Mouse (Mus musculus) neural tube, embryonic 12.5 days (tissue): Measurements from ENCODE around the gene Nlrp6. TPM values are rescaled to one million over a fixed set of nuclear protein-coding genes. Genes with fewer than 3 reads are reported as not detected.
"Not testable (repeated sequence)": the region's sequence is repeated elsewhere in the genome, so short reads cannot be mapped to it uniquely, and the experiment has no call there.

Experiments used
- ATAC-seq: fragments of 200-750 bp; cut with Nextera tagmentation; 2 replicates; pipeline ENCODE4 v1.8.0; 2017; ENCODE audit warnings: low read depth, mild to moderate bottlenecking, moderate TSS enrichment, moderate library complexity; ENCODE audit not compliant: low FRiP score
- H3K27ac ChIP-seq: fragments of 300-500 bp; sonication (generic); 2 replicates; pipeline ENCODE4 v1.5.1; 2016
- H3K27me3 ChIP-seq: fragments of 300-500 bp; sonication (generic); replicated peaks from 2 replicates; pipeline ENCODE4 v1.6.1; 2016; ENCODE audit warnings: mild to moderate bottlenecking
- H3K36me3 ChIP-seq: fragments of 300-500 bp; sonication (generic); 2 replicates; pipeline ENCODE4 v1.6.1; 2016; ENCODE audit warnings: mild to moderate bottlenecking
- H3K4me1 ChIP-seq: fragments of 300-500 bp; sonication (generic); 2 replicates; pipeline ENCODE4 v1.6.1; 2016
- H3K4me2 ChIP-seq: fragments of 300-500 bp; sonication (generic); replicated peaks from 2 replicates; pipeline ENCODE4 v1.6.1; 2016; ENCODE audit warnings: mild to moderate bottlenecking
- H3K4me3 ChIP-seq: fragments of 300-500 bp; sonication (generic); 2 replicates; pipeline ENCODE4 v1.5.1; 2016
- H3K9ac ChIP-seq: fragments of 300-500 bp; sonication (generic); 2 replicates; pipeline ENCODE4 v1.6.1; 2016; ENCODE audit warnings: mild to moderate bottlenecking
- H3K9me3 ChIP-seq: fragments of 300-500 bp; sonication (generic); 2 replicates; pipeline ENCODE4 v1.6.1; 2016; ENCODE audit warnings: mild to moderate bottlenecking
- WGBS: fragments of 180-500 bp; shearing (Covaris S2); methylation state at CpG from one replicate; pipeline ENCODE4 v1.1.7; 2016; 5-methylcytosine and 5-hydroxymethylcytosine counted together
- polyA plus RNA-seq: library from polyadenylated mRNA; unstranded; fragments of >200 nt; fragmentation: Nextera tagmentation; extraction: Ambion mirVana; gene quantifications from 2 replicates; pipeline ENCODE4 v1.2.1, GENCODE M21; 2016

Gene Nlrp6
- polyA plus RNA-seq, 1 experiment from 2014 or later: 0.08 TPM

DNA sequence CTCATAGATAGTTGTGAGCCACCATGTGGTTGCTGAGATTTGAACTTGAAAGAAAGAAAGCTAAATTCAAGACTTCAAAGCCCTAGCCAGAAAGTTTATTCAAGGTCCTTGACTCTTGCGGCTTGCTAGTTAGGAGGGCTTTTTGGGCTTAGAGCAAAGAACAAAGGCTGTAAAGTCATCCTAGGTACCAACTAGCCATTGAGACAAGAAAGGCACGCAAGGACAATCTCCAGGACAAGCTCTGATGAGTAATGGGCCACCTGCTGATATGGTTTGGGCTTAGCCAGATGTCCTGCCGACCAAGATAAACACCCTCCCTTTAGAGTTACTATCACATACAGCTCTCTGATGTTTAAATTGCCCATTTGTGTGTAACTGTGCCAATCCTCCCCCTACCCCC lies 48.0 kb downstream of the Nlrp6 start:
- H3K36me3 ChIP-seq, H3K4me2 ChIP-seq, H3K9ac ChIP-seq, H3K27ac ChIP-seq, H3K27me3 ChIP-seq, H3K4me3 ChIP-seq, H3K4me1 ChIP-seq, ATAC-seq, H3K9me3 ChIP-seq: not testable (repeated sequence)
- WGBS: 15% methylated on average over 3 of the region's 3 CpGs

DNA sequence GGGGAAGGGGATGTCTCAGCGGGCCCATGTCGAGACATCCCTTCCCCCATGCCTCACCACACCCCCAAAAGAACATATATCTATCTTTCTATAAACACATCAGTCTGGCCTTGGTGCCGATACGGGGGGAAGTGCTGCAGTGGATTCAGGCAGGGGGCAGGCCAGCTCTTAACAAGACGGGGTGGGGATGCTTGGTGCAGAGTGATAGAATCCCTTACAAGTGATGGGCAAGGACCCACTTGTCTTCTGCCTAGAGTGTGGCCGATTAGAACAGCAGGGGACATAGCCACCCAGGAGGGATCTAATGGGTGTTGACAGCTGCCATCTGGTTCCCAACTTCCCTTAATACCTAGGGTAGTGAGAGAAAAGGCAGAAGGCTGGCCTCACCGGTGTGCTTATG lies 50.2 kb downstream of the Nlrp6 start:
- WGBS: 44% methylated on average over 7 of the region's 7 CpGs
- H3K27me3 ChIP-seq: peaks cover 3% of the 10 kb centered on the region; the same call in 1 of the 2 replicates
- ATAC-seq: no peak
- no peaks in the 10 kb centered on the region for H3K36me3 ChIP-seq
- H3K4me1 ChIP-seq: peaks cover 15% of the 10 kb centered on the region
- H3K4me3 ChIP-seq: no peak overlapping the region
- H3K9me3 ChIP-seq: no peaks in the 10 kb centered on the region
- H3K27ac ChIP-seq: no peak overlapping the region
- no peak overlapping the region for H3K4me2 ChIP-seq
- H3K9ac ChIP-seq: no peak overlapping the region

DNA sequence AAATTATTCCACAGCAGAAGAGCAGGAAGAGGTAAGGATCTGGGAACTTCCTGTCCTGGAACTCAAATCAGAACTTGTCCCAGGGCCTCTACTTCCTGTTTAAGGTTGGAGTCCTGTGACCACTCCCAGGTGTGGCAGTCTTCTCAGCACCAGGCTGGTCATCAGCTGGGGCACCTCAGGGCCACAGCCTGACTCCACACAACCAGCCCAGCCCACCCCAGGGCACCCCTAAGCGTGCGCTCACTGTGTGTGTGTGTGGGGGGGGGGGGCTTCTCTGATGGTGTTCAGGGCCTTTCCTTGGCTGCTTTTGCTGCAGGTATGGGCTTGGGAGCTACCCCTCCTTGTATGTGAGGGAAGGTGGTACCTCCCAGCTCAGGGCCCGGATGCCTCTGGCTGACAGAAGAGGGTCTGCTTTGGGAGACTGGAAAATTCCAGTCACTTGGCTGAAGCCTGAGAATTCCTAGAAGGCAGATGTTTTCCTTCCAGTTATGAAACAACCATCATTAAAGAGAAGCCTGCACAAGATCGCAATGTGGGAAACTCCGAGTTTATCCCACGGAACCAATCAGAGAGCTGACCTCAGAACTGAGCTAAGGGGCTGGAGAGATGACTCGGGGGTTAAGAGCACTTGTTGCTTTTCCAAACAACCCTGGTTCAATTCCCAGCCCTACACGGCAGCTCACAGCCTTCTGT lies 50.9 kb downstream of the Nlrp6 start:
- ATAC-seq: no peak
- Histone ChIP-seq H3K36me3 (no peaks in the 10 kb centered on the region), H3K27me3 (peaks cover 3% of the 10 kb centered on the region; the same call in 1 of the 2 replicates), H3K4me1 (peaks cover 15% of the 10 kb centered on the region), H3K9me3 (no peaks in the 10 kb centered on the region), H3K27ac (no peak overlapping the region), H3K9ac (no peak overlapping the region), H3K4me3 (no peak overlapping the region), H3K4me2 (no peak overlapping the region)
- 90% methylated on average over 8 of the region's 8 CpGs for WGBS

DNA sequence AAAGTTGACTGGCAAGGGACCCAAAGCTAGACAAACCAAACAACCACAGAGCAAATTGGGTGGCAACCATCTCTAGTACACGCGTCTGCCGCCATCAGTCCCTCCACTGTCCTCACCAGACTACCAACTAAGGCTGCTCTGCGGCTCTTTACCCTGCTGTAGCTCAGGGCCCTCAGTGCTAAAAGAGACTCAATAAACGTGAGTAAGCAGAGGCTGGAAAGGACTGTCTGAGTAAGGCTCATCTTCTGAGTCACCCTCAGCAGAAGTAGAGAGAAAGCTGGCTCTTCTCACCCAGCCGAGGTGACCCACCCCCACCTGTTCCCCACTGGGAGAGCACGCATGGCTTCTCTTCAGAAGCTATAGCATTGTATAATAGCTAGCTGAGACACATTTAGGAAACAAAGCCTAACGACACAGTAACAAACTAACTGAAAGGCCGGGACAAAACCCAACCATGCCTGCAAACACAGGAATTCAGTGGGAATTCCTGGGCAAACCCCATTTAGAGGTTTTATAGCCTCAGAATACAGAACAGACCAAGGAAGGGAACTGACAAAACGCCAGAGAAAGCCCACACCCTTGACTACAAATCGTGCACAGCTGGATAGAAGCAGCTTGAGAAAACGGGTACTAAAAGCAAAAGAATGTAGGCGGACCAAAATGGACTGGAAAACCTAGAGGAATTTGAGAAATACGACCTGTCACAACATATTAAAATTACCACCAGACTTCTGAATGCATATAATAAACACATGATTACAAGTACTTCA lies 52.9 kb downstream of the Nlrp6 start:
- no peaks in the 10 kb centered on the region for H3K36me3 ChIP-seq
- WGBS: 9% methylated on average over 14 of the region's 14 CpGs
- H3K9me3 ChIP-seq: no peaks in the 10 kb centered on the region
- peaks cover 15% of the 10 kb centered on the region for H3K4me1 ChIP-seq
- peaks cover 3% of the 10 kb centered on the region; the same call in 1 of the 2 replicates for H3K27me3 ChIP-seq
- no peak for ATAC-seq
- H3K4me3 ChIP-seq: no peak overlapping the region
- H3K27ac ChIP-seq: no peak overlapping the region
- H3K9ac ChIP-seq: no peak overlapping the region
- H3K4me2 ChIP-seq: no peak overlapping the region

DNA sequence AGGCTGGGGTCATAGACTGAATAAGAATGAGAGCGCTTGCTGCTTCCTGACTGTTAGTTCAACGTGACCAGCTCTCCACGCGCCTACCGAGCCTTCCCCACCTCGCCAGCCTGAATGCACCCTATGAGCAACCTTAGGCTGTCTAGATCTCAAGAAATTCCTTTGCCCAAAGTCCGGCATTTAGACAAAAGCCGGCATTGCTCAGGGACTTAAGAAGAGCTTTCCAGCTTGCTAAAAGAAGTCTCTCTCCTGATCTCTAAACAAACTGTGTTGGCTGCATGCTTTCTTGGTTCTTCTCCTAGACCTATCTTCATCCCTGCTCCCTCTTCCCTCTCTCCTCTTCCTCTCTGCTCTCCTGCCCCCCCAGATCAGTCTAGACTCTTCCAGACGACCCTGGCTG lies 54.2 kb downstream of the Nlrp6 start:
- Histone ChIP-seq H3K9ac (no peak overlapping the region), H3K4me2 (no peak overlapping the region), H3K4me3 (no peak overlapping the region), H3K36me3 (no peaks in the 10 kb centered on the region), H3K4me1 (peaks cover 15% of the 10 kb centered on the region; the same call in 1 of the 2 replicates), H3K27ac (no peak overlapping the region), H3K9me3 (no peaks in the 10 kb centered on the region), H3K27me3 (peaks cover 3% of the 10 kb centered on the region; the same call in 1 of the 2 replicates)
- no peak for ATAC-seq
- 15% methylated on average over 9 of the region's 9 CpGs for WGBS

DNA sequence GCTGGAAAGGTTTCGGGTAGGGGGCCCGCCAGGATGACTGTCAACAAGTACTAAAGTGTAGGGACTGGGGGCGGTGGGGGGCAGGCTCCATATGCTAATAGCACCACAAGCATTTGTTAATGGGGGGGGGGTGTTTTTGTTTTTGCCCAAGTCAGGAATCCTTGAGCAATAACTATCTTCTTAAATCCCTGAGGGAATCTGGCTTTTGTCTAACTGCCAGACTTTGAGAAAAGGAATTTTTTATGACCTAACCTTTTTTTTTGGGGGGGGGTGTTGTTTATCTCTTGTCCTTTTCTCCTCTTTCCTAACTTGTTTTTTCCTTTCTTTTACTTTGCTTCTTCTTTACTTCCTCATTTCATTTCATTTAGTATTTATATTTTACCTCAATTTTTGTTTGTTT lies 54.8 kb downstream of the Nlrp6 start:
- 29% methylated on average over 3 of the region's 3 CpGs for WGBS
- H3K36me3 ChIP-seq: no peaks in the 10 kb centered on the region
- H3K9ac ChIP-seq: no peak overlapping the region
- H3K4me3 ChIP-seq: no peak overlapping the region
- H3K4me1 ChIP-seq: peaks cover 15% of the 10 kb centered on the region; the same call in 1 of the 2 replicates
- H3K9me3 ChIP-seq: no peaks in the 10 kb centered on the region
- no peak for ATAC-seq
- H3K27me3 ChIP-seq: no peaks in the 10 kb centered on the region
- H3K27ac ChIP-seq: no peak overlapping the region
- H3K4me2 ChIP-seq: no peak overlapping the region

DNA sequence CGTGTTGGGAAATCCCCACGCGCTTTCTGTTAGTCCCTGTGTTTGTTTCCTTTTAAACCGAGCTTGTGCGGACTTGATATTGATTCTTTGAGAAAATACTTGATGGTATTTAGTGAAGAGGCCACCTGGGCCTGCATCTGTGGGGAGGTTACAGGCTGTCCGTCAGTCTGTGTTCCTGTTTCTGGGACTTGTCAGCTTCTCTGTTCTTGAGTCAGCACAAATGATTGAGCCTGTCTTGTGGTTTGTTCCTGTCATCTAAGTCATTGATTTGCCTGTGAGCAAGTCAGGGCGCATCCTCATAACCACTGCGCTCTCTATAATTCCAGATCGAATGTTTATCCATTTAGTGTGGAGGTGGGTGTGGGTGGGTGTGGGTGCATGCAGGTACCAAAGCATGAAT lies 56.0 kb downstream of the Nlrp6 start:
- H3K36me3 ChIP-seq, H3K27ac ChIP-seq, ATAC-seq, H3K27me3 ChIP-seq, H3K4me3 ChIP-seq, H3K9me3 ChIP-seq, H3K9ac ChIP-seq, H3K4me2 ChIP-seq: not testable (repeated sequence)
- H3K4me1 ChIP-seq: peaks cover 15% of the 10 kb centered on the region; the same call in 1 of the 2 replicates
- 91% methylated on average over 9 of the region's 9 CpGs for WGBS

Other genes with a start within 250 kb of the Nlrp6 start
- gene Olfr45, start 239.0 kb upstream of the Nlrp6 start, polyA plus RNA-seq: not detected in 2 replicates
- gene Olfr541, start 223.6 kb upstream of the Nlrp6 start, polyA plus RNA-seq: not detected in 2 replicates
- gene Cyp2e1, start 157.2 kb upstream of the Nlrp6 start, polyA plus RNA-seq: not detected in 2 replicates
- gene Syce1, start 133.1 kb upstream of the Nlrp6 start, polyA plus RNA-seq: 0.23 and 0.30 TPM in 2 replicates
- gene Zfp941, start 98.7 kb upstream of the Nlrp6 start, polyA plus RNA-seq: 13.2 and 15.3 TPM in 2 replicates
- gene Urah, start 85.9 kb upstream of the Nlrp6 start, polyA plus RNA-seq: not detected in 2 replicates
- gene Scgb1c1, start 75.4 kb upstream of the Nlrp6 start, polyA plus RNA-seq: not detected in 2 replicates
- not detected in 2 replicates for gene Odf3, start 73.1 kb upstream of the Nlrp6 start, polyA plus RNA-seq
- not detected in 2 replicates for gene Gm45785, start 64.6 kb upstream of the Nlrp6 start, polyA plus RNA-seq
- gene Ric8a, start 63.9 kb upstream of the Nlrp6 start, polyA plus RNA-seq: 89.1 and 94.8 TPM in 2 replicates
- 30.3 and 34.2 TPM in 2 replicates for gene Bet1l, start 63.3 kb upstream of the Nlrp6 start, polyA plus RNA-seq
- gene Psmd13, start 38.9 kb upstream of the Nlrp6 start, polyA plus RNA-seq: 293 and 317 TPM in 2 replicates
- gene Sirt3, start 38.6 kb upstream of the Nlrp6 start, polyA plus RNA-seq: 32.4 and 33.1 TPM in 2 replicates
- gene Cox8b, start 20.5 kb upstream of the Nlrp6 start, polyA plus RNA-seq: 1.9 and 2.2 TPM in 2 replicates
- 11.2 and 12.2 TPM in 2 replicates for gene Pgghg, start 20.5 kb downstream of the Nlrp6 start, polyA plus RNA-seq
- gene Ifitm5, start 29.4 kb downstream of the Nlrp6 start, polyA plus RNA-seq: 1.2 and 1.6 TPM in 2 replicates
- gene Gm45717, start 35.0 kb downstream of the Nlrp6 start, polyA plus RNA-seq: 0.55 TPM in 1 of 2 replicates, not detected in the other
- gene Ifitm2, start 35.1 kb downstream of the Nlrp6 start, polyA plus RNA-seq: 314 and 316 TPM in 2 replicates
- gene Ifitm1, start 46.3 kb downstream of the Nlrp6 start, polyA plus RNA-seq: 10.1 and 13.6 TPM in 2 replicates
- gene Ifitm3, start 89.9 kb downstream of the Nlrp6 start, polyA plus RNA-seq: 23.9 and 29.2 TPM in 2 replicates
- 0.42 and 0.54 TPM in 2 replicates for gene Ifitm6, start 97.0 kb downstream of the Nlrp6 start, polyA plus RNA-seq
- gene Gm17387, start 108.2 kb downstream of the Nlrp6 start, polyA plus RNA-seq: not detected in 2 replicates
- gene B4galnt4, start 140.2 kb downstream of the Nlrp6 start, polyA plus RNA-seq: 40.8 and 41.5 TPM in 2 replicates
- gene Pkp3, start 157.3 kb downstream of the Nlrp6 start, polyA plus RNA-seq: 1.6 and 3.1 TPM in 2 replicates
- gene Sigirr, start 179.7 kb downstream of the Nlrp6 start, polyA plus RNA-seq: 1.6 and 2.3 TPM in 2 replicates
- 0.22 TPM in 1 of 2 replicates, not detected in the other for gene Ano9, start 196.9 kb downstream of the Nlrp6 start, polyA plus RNA-seq
- gene Ptdss2, start 201.5 kb downstream of the Nlrp6 start, polyA plus RNA-seq: 74.7 and 79.8 TPM in 2 replicates